Mouse (Mus musculus): ENCODE measurements around the gene Gpc6. TPM values are rescaled to one million over a fixed set of nuclear protein-coding genes. Genes with fewer than 3 reads are reported as not detected.
A peak's percentile ranks its signal among the peaks of the same experiment; 100 is the strongest.

The Gpc6 gene
- total RNA-seq, 2 experiments from 2014 or later = 15.6 to 18.9 TPM

DNA sequence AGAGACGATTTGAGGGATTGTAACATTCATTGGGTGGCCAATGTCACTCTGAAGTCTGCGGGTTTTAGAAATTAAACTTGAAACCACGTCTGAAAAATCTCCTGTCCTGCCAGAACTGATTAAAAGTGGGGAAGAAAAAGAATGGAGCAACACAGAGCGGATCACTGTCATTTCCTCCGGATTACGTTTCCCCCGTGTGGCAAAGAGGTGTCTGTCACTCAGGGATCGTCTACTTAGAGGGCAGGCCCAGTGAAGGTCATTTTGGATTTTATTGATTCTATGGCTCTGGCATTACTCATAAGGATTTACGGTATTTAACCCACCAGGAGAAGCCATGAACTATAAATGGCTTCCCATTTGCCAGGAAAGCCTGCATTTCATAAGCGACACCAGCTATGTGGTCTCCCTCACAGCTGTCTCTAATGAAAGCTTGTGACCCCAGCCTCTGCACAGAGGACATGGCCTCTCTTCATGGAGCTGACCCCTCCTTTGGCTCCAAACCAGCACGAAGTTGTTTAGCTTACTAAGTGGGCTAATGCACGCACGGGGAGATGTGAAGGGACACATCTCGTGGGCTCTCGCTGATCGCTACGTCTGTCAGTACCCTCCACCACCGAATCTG, 996.4 kb downstream of the Gpc6 start:
- DNase-seq (ENCODE audit: low spot score in 2 of 2) = no peak
- intact Hi-C loops (cut with DNase I) = loop anchor here (5.0 to 10.0 kb wide), 2 partner anchors 109 to 997 kb away; partner anchors contain the start of gene Gpc6

- peak in 1 of 2 experiments; percentile 80 for DNase-seq (ENCODE audit: low spot score in 2 of 2)
- intact Hi-C loops (cut with DNase I) = loop anchor here (5.0 to 10.0 kb wide), 2 partner anchors 111 to 999 kb away; partner anchors contain the start of gene Gpc6
Observed at GRCm38 (mm10) chr14:117923667-117924066, 998.6 kb downstream of the Gpc6 start.

GRCm38 (mm10) chr14:117930105-117930847, 1005.2 kb downstream of the Gpc6 start:
- intact Hi-C loops (cut with DNase I) = loop anchor here (10.0 kb wide), 2 partner anchors 825 to 1375 kb away; no protein-coding TSS in a partner anchor
- no peak for DNase-seq (ENCODE audit: low spot score in 2 of 2)

DNA sequence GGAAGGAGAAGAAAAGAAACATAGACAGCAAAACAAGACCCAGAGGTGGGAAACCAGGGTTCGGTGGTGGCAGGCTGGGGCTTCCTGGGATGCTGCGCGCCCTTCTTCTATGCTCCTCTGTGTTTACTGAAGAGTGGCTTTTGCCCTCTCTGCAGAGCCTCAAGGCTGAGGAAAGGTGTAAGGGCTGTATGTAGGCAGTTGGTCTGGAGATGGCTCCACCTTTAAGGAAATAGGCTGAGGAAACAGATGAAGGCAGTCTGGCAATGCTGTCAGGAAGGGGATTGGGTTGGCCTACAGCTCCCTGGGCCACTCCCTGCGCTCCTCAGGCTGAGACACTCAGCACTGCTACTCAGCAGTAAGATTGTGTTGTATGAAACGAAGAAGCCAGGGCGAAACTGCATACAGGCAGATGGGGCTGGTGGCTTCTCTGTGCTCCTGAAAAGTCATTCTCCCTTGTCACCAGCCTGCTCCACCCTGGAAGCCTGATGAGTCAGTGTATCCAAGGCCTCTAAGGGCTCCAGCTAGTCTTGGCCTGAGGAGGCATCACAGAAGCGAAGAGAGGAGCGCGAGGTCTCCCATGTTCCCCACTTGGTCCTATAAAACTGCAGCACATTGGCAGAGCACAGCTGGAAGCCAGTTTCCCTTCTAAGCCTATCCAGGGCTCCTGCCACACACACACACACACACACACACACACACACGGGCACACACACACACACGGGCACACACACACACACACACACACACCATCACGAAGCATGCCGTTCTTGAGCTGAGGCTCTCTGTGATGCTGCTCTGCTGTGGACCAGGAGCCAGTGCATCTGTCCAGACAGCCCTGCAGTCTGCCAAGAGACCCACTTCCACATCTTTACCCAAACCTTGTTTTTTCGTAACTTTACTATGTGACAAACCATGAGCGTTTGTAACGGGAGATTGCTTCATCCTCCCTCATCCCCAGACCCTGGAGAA, 1006.0 kb downstream of the Gpc6 start:
- intact Hi-C loops (cut with DNase I) = loop anchor here (10.0 kb wide), 2 partner anchors 826 to 1376 kb away; no protein-coding TSS in a partner anchor
- no peak for DNase-seq (ENCODE audit: low spot score in 2 of 2)

DNA sequence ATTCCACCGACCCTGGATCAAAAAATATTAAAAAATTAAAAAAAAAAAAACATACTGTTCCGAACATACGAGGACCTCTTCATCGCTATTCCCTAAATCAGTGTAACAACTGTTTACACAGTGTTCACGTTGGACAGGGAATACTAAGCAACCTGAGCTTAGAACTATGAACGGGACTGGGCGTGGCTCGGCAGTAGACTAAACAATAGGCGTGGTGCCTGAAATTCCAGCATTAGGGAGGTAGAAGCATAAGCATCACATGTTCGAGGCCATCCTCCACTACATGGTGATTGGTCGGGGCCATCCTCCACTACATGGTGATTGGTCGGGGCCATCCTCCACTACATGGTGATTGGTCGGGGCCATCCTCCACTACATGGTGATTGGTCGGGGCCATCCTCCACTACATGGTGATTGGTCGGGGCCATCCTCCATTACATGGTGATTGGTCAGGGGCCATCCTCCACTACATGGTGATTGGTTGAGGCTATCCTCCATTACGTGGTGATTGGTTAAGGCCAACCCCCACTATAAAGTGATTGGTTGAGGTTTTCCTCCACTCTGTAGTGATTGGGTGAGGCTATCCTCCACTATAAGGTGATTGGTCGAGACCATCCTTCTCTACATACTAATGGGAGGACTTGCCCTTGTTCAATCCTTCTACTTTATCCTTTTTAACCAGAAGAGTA, 1007.2 kb downstream of the Gpc6 start:
- no peak for DNase-seq (ENCODE audit: low spot score in 2 of 2)
- intact Hi-C loops (cut with DNase I) = loop anchor here (10.0 kb wide), 2 partner anchors 828 to 1378 kb away; no protein-coding TSS in a partner anchor

- DNase-seq (ENCODE audit: low spot score in 2 of 2) = no peak
- intact Hi-C loops (cut with DNase I) = loop anchor here (10.0 kb wide), 2 partner anchors 834 to 1384 kb away; no protein-coding TSS in a partner anchor
Observed at GRCm38 (mm10) chr14:117938554-117938953, 1013.4 kb downstream of the Gpc6 start.

- intact Hi-C loops (cut with DNase I) = loop anchor here (10.0 kb wide), 2 partner anchors 835 to 1385 kb away; no protein-coding TSS in a partner anchor
- no peak for DNase-seq (ENCODE audit: low spot score in 2 of 2)
Observed at GRCm38 (mm10) chr14:117939471-117939870, 1014.4 kb downstream of the Gpc6 start.

GRCm38 (mm10) chr14:117945920-117946503, 1020.9 kb downstream of the Gpc6 start:
- DNase-seq (ENCODE audit: low spot score in 2 of 2) = no peak
- intact Hi-C loops (cut with DNase I) = no loop called here

DNA sequence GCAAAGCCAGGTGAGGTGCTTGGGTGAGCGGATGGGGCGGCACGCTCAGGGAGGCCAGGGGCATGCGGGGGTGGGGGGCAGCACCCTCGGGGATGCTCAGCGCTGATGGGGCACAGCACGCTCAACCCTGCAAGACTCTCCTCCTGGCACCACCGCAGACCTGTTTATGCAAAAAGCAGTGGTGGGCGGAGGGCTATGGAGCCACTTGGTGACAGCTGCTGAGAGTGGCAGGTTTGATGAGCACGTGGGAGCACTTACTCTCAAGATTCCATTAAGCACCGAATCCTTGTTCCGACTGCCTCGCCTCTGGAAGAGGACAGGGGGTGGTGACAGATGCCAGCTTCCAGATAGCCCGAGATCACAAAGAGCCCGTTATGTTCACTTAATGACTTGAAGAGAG, 1026.2 kb downstream of the Gpc6 start:
- no peak for DNase-seq (ENCODE audit: low spot score in 2 of 2)
- intact Hi-C loops (cut with DNase I) = no loop called here

- DNase-seq (ENCODE audit: low spot score in 2 of 2) = peak in 1 of 2 experiments; percentile 31
- intact Hi-C loops (cut with DNase I) = no loop called here
Observed at GRCm38 (mm10) chr14:117951686-117952085, 1026.6 kb downstream of the Gpc6 start.

- DNase-seq (ENCODE audit: low spot score in 2 of 2) = no peak
- intact Hi-C loops (cut with DNase I) = loop anchor here (5.0 kb wide), 1 partner anchor 189 kb away; no protein-coding TSS in a partner anchor
Observed at GRCm38 (mm10) chr14:117956051-117956450, 1030.9 kb downstream of the Gpc6 start.

GRCm38 (mm10) chr14:117958389-117958788, 1033.3 kb downstream of the Gpc6 start:
- peak; percentile 74 to 97 for DNase-seq (ENCODE audit: low spot score in 2 of 2)
- intact Hi-C loops (cut with DNase I) = loop anchor here (1.0 to 5.0 kb wide), 3 partner anchors 23 to 191 kb away; no protein-coding TSS in a partner anchor

GRCm38 (mm10) chr14:117961267-117961666, 1036.2 kb downstream of the Gpc6 start:
- DNase-seq (ENCODE audit: low spot score in 2 of 2) = peak in 1 of 2 experiments; percentile 28
- intact Hi-C loops (cut with DNase I) = no loop called here

GRCm38 (mm10) chr14:117961844-117962243, 1036.7 kb downstream of the Gpc6 start:
- intact Hi-C loops (cut with DNase I) = no loop called here
- DNase-seq (ENCODE audit: low spot score in 2 of 2) = no peak

DNA sequence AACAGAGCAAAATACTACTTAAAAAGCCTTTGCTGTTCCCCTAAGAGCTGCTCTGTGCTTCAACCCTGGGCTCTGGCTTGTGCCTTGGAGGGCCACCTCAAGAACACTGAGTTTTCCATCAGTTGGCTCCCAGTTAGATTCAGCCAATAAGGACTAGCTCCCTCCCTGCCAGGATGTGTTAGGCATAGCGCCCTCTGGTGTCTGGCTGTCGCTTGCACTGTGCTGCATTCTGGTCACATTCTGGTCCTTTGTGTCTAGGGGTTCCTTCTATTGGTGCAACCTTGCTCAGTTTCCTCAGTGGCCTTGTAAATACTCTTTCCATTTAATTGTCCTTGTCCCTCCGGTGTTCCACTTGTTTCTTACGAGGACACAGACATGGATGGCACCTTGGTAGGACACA, 1037.3 kb downstream of the Gpc6 start:
- no peak for DNase-seq (ENCODE audit: low spot score in 2 of 2)
- intact Hi-C loops (cut with DNase I) = no loop called here

DNA sequence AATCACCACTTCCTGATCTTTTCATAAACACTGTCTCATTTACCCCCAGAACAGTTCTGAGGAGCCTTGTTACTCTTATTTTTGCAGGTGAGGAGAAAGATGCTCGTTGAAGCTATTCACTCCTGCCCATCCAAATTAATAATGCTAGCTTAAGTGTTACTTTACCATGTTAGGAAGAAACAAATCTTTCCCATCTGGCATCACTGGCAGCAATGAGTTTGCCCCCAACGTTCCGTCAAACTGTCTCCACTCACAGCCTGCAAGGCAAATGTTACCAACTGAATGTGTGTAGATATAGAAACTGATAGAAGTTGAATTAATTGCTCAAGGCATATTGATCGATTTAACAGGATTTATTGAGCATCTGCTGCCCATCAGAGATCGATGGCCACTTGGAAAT, 1047.5 kb downstream of the Gpc6 start:
- intact Hi-C loops (cut with DNase I) = no loop called here
- DNase-seq (ENCODE audit: low spot score in 2 of 2) = no peak

DNA sequence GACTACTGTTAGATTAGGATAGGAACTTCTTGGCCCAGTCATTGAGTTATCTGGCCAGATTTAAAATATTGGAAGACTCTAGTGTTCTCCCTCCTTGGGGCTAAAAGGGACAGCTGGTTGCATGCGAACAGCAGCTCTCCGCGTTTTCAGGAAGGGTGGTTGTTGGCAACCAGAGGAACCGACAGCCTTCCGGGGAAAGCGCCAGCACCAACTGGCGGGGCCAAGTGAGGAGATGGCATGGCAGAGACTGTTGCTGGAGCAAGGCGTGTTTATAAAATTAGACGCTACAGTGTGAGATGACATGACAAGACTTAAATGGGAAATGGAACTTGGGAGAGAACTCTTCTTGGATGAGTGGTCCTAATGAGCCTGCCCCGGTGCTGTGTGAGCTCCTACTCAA, 1056.4 kb downstream of the Gpc6 start:
- DNase-seq (ENCODE audit: low spot score in 2 of 2) = peak; percentile 48 to 87
- intact Hi-C loops (cut with DNase I) = loop anchor here (1.0 kb wide), 1 partner anchor 23 kb away; no protein-coding TSS in a partner anchor

DNA sequence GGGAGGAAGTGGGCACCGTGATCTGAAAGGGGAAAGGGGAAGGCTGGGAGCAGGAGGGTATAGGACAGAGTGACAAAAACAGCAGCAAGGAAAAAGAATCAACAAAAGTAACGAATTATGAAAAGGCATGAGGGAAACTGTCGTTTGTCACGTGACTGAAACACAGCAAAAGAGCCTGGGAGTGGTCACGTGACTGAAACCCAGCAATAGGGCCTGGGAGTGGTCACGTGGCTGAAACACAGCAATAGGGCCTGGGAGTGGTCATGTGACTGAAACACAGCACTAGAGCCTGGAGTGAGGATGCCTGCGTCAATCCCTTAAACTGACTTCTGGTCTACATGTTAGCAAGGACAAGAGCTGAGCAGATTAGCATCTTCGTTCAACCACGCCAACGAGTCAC, 1063.3 kb downstream of the Gpc6 start:
- DNase-seq (ENCODE audit: low spot score in 2 of 2) = no peak
- intact Hi-C loops (cut with DNase I) = no loop called here
